Mouse (Mus musculus) CD4-positive, CD25-positive, alpha-beta regulatory T cell, adult 4 months (primary cell): ENCODE results near the gene Zcchc10. TPM values are rescaled to one million over a fixed set of nuclear protein-coding genes. Genes with fewer than 3 reads are reported as not detected.

Experiments
- polyA plus RNA-seq, 2 experiments: library from polyadenylated mRNA; unstranded; fragments of 100-300 nt; shearing (Covaris generic); gene quantifications; one replicate each; pipeline ENCODE4 v1.2.1; 2017

The Zcchc10 gene
- polyA plus RNA-seq, 2 experiments from 2014 or later = 24.3 to 28.4 TPM

Other genes starting within 250 kb of the Zcchc10 start
- 10 to 100 TPM; 21.1 to 37.6 TPM for gene Hspa4, start 24.2 kb upstream of the Zcchc10 start, polyA plus RNA-seq
- gene Aff4, start 26.2 kb downstream of the Zcchc10 start, polyA plus RNA-seq = 10 to 100 TPM; 17.4 to 18.3 TPM
- 1 to 10 TPM in 1 of 2 experiments, not detected in 1; 1.1 TPM for gene Leap2, start 98.5 kb downstream of the Zcchc10 start, polyA plus RNA-seq
- 100 to 1,000 TPM; 329 to 366 TPM for gene Uqcrq, start 106.2 kb downstream of the Zcchc10 start, polyA plus RNA-seq
- gene Gdf9, start 106.3 kb downstream of the Zcchc10 start, polyA plus RNA-seq = not detected
- not detected for gene Gm10447, start 132.4 kb downstream of the Zcchc10 start, polyA plus RNA-seq
- gene Shroom1, start 132.5 kb downstream of the Zcchc10 start, polyA plus RNA-seq = not detected
- not detected for gene Gm9837, start 145.8 kb downstream of the Zcchc10 start, polyA plus RNA-seq
- gene Gm9945, start 155.5 kb downstream of the Zcchc10 start, polyA plus RNA-seq = not detected
- not detected for gene Sowaha, start 155.6 kb downstream of the Zcchc10 start, polyA plus RNA-seq
- 1 to 10 TPM in 1 of 2 experiments, under 1 TPM in 1; 0.95 to 1.0 TPM for gene Sept8, start 194.6 kb downstream of the Zcchc10 start, polyA plus RNA-seq
- gene Kif3a, start 242.7 kb downstream of the Zcchc10 start, polyA plus RNA-seq = 1 to 10 TPM; 8.1 to 8.7 TPM